Mouse (Mus musculus): Measurements from ENCODE around the gene Znrf4.

GRCm38 (mm10) chr17:56494480-56494879 lies 17.8 kb downstream of the Znrf4 start:
- TF ChIP-seq CTCF (IDR thresholded peaks at IDR 0.05; ENCODE audit: borderline replicate concordance, control insufficient read depth, extremely low read depth, insufficient read depth, low read length, poor library complexity) (no peak), POLR2A (IDR thresholded peaks at IDR 0.05; ENCODE audit: control insufficient read depth, extremely low read depth, insufficient read depth, low read length, poor library complexity) (no peak)

Data from thymus, adult 2 months (tissue).